ENCODE assay signal across 11 mouse cellular contexts in genomic region chr8:92609908-92610307, GRCm38 (mm10).
"Had no signal": no experiment of that assay in that cellular context is flagged by ENCODE, and none has a peak within 500 bp of the region (broad histone marks: within the 10 kb centered on the region; RNA-seq: fewer than 3 reads in every experiment).

No protein-coding gene starts in this region.

- DNase-seq: kidney, postnatal 36 days; lung, postnatal 14 days; right cerebral cortex, adult 18-20 months; right cerebral cortex, postnatal 25 days; thymus, postnatal 36 days had no signal

- H3K36me3 ChIP-seq: limb, embryonic 12.5 days; lung, embryonic 15.5 days; midbrain, embryonic 13.5 days had no signal

- H3K9ac ChIP-seq: limb, embryonic 12.5 days; lung, embryonic 15.5 days; midbrain, embryonic 13.5 days had no signal

- H3K27me3 ChIP-seq: lung, embryonic 15.5 days; midbrain, embryonic 13.5 days had no signal

- H3K4me3 ChIP-seq: layer of hippocampus, adult 2 months; limb, embryonic 12.5 days; lung, embryonic 15.5 days; midbrain, embryonic 13.5 days had no signal

- H3K4me2 ChIP-seq: limb, embryonic 12.5 days; lung, embryonic 15.5 days; midbrain, embryonic 13.5 days had no signal

- ATAC-seq: midbrain, embryonic 13.5 days had no signal

- H3K4me1 ChIP-seq: limb, embryonic 12.5 days; lung, embryonic 15.5 days; midbrain, embryonic 13.5 days had no signal

- H3K27ac ChIP-seq: kidney, postnatal 0 days; layer of hippocampus, adult 2 months; limb, embryonic 12.5 days; lung, embryonic 15.5 days; macrophage; midbrain, embryonic 13.5 days had no signal

- H3K9me3 ChIP-seq: limb, embryonic 12.5 days; lung, embryonic 15.5 days; midbrain, embryonic 13.5 days had no signal
